Mouse (Mus musculus) erythroid progenitor cell, adult 5-6 weeks (primary cell): ENCODE results near the gene Aars2. TPM values are rescaled to one million over a fixed set of nuclear protein-coding genes. Genes with fewer than 3 reads are reported as not detected.
A peak's percentile ranks its signal among the peaks of the same experiment; 100 is the strongest.

Source experiments
- ATAC-seq: replicated peaks from 2 replicates; pipeline ENCODE4 v1.8.0; 2016; ENCODE audit warnings: moderate number of reproducible peaks, mild to moderate bottlenecking, moderate TSS enrichment, inconsistent platforms; ENCODE audit not compliant: poor library complexity, low FRiP score, severe bottlenecking
- total RNA-seq, 2 experiments: library from RNA; stranded (forward) in 1 of 2; stranded (reverse) in 1 of 2; fragments of 150-400 nt in 1 of 2; fragments of 186-747, 209-891 nt in 1 of 2; gene quantifications; 2 replicates each; pipeline versions ENCODE4 v1.2.3 to v1.2.4; 2015 to 2017; ENCODE audit warnings: low replicate concordance in 2 of 2

Gene Aars2
- total RNA-seq (2015; ENCODE audit: low replicate concordance) (0.42 and 1.1 TPM in 2 replicates), total RNA-seq (2017; ENCODE audit: low replicate concordance) (0.76 and 0.77 TPM in 2 replicates)

GRCm38 (mm10) chr17:45506700-45507189 lies at the start of gene Aars2:
Gene Aars2, plus strand, starts transcription at chr17:45506841.
- ATAC-seq: peak; percentile 89

GRCm38 (mm10) chr17:45457487-45457886 lies 49.2 kb upstream of the Aars2 start:
- peak; percentile 46; the same call in 1 of the 2 replicates for ATAC-seq

DNA sequence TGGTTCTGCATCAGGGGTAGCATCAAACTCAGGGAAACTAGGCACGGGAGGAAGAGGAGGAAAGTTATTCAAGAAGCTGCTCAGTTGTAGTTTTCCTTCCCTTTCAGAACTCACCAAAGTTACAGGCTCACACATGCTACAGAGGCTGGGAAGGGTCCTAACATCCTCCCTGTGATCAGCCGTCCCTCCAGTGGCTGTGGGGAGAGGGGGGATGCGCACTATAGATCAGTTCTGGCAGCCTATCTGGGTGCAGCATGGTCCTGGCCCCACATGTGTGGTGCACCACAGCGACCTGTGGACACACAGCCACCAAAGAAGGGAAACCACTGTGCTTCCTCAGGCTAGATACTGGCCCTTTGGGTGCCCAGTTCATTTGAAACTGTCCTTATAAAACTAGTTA lies 48.1 kb upstream of the Aars2 start:
- no peak for ATAC-seq

- ATAC-seq: no peak
Observed at GRCm38 (mm10) chr17:45459062-45459461, 47.6 kb upstream of the Aars2 start.

GRCm38 (mm10) chr17:45462506-45462905 lies 44.1 kb upstream of the Aars2 start:
- ATAC-seq: no peak

DNA sequence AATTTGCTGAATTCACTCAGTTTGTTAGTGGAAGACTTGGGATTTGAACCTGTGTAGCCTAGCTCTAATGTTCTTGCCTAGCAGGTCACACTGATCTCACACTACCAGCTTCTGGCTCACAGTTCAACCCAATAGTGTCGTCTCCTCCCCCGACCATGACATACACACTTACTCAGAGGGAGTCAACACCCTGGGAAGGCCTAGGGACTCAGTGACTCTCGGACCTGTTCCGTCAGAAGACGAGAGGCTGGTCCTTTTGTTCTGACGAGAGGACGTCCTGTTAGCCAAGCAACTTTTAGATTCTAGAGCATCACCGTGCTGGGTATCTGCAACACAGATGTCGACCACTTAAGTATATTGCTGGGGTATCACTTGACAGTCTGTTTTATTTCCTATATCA lies 42.4 kb upstream of the Aars2 start:
- no peak for ATAC-seq

GRCm38 (mm10) chr17:45466701-45467100 lies 39.9 kb upstream of the Aars2 start:
- ATAC-seq: no peak

- ATAC-seq: no peak
Observed at GRCm38 (mm10) chr17:45468302-45468701, 38.3 kb upstream of the Aars2 start.

- no peak for ATAC-seq
Observed at GRCm38 (mm10) chr17:45470726-45471125, 35.9 kb upstream of the Aars2 start.

GRCm38 (mm10) chr17:45473667-45474066 lies 33.0 kb upstream of the Aars2 start:
- ATAC-seq: no peak

GRCm38 (mm10) chr17:45474146-45474545 lies 32.5 kb upstream of the Aars2 start:
- ATAC-seq: no peak

- no peak for ATAC-seq
Observed at GRCm38 (mm10) chr17:45474669-45475465, 31.8 kb upstream of the Aars2 start, which contains the start of gene Spats1. Gene Spats1, minus strand, starts transcription at chr17:45475415.

- ATAC-seq: peak; percentile 64; the same call in 1 of the 2 replicates
Observed at GRCm38 (mm10) chr17:45478234-45478825, 28.3 kb upstream of the Aars2 start.

DNA sequence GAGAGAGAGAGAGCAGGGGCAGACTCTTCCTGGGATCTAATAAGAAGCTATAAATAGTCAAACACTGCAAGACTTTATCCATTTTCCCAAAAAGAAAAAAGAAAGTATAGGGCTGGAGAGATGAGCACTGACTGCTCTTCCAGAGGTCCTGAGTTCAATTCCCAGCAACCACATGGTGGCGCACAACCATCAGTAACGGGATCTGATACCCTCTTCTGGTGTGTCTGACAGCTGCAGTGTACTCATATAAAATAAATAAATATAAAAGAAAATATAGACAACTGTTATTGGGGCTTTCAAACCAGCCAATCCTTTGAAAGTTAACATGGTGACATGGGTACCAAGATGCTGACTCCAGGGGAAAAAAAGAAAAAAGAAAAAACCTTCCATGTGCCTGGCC lies 26.2 kb upstream of the Aars2 start:
- no peak for ATAC-seq

DNA sequence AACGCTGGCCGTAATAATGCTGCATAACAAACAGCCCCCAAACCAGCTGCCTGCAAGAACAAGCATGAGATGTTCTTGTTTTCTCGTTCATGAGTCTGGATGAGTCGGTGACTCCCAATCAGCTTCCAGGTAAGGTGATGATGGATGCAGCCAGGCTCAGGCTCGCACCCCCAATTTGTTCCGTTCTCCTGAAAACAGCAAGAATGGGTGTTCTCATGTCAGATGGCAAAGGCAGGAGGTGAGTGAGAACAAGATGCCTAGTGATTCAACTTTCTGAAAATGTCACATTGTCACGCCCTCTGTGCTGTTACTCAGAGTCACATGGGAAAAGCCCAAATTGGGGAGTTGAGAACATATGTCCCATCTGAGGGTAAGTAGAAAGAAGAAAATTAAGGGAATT lies 21.1 kb upstream of the Aars2 start:
- no peak for ATAC-seq

DNA sequence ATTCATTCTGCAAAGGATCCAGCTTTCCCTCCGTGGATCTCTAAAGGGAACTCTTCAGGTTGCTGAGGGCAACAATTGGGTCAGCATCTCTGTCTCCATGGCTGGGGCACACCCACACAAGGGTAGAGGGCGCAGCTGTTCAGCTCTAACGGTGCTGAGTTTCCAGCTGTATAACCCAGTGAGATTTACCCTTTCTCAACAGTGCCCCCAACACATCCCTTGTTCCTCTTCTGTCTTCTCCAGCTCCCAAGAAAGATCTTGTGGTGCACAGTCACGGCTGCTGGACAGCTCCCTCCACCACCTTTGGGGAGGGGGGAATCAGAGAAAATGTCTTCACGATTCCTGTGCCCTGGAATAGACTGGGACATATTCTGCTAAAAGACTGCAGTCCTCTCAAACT lies 19.4 kb upstream of the Aars2 start:
- no peak for ATAC-seq

DNA sequence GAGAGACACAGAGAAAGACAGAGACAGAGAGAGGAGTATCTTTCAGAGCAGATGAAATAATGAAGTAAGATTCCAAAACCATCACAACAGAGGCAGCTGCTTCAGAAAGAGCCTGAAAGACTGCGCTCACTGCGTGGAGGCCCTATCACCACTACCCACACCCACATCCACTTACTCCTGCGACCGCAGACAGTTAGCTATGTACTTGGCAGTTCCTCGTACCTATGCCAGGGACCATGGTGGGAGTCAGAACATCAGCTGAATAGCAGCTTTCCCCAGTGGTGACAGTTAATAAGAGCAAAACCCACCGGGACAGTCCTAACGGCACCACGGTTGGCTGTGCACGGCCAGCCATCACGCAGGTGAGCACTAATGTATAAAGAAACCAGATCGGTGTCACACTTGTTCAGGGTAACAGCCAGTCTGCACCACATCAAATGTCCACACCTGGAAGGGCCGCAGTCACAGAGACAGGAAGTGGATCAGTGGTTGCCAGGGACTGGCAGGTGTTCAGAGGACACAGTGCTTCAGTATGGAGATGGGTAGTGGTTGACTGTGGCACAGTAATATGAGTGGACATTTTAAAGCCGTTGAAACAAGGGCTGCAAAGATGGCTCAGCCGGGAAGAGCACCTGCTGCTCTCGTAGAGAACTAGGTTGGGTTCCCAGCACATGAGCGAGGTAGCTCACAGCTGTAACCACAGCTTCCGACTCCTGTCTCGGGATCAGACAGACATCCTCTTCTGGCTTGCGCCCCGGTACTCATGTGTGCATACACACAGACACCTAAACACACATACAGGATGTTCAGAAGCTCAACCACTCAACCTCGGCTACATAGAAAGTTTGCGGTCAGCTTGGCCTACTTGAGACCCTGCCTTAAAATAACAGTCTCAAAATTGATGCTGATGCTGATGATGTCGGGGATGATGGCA lies 18.1 kb upstream of the Aars2 start:
- ATAC-seq: no peak

DNA sequence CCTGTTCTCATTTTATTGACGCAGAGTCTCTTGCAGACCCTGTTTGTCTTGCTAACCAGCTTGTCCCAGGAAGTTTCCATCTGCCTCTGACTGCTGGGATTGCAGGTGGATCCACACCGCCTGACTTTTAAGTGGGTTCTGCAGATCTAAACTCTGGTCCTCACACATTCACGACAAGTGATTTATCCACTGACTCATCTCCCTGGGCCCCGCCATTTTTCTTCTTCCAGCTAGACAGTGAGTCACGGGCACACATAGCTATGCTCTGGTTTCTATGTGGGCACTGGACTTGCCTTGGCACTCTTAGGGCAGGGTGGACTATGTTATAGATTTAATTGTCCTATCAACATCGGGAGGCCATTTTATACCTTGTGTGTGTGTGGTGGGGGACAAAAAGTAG lies 16.9 kb upstream of the Aars2 start:
- no peak for ATAC-seq

DNA sequence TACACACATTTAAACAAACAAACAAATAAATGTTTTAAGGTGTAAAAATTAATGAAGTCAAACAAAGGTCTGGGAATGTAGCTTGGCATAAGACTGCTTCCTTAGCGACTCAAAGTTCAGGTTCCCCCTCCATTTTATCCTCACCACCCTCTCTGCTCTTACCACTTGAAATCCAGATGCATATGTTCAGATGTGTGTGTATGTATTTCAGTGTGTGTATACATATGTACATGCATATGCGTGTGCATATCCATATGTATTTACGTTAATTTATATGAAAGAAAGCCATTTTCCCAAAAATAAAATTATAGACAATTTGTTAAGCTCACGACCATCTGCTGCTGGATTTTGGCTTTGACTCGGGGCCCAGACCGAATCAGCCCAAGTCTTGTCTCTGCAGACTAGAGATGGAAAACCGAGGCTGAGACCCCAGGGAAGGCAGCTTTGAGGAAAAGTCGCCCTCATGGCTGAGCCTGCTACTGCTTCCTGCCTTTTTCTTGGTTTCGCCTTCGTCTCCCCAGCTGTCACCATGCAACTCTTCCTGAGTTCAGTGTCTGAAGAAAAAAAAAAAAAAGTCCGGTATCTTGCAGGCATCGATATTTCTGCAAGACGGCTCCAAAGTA lies 16.0 kb upstream of the Aars2 start:
- no peak for ATAC-seq

GRCm38 (mm10) chr17:45495398-45495797 lies 11.2 kb upstream of the Aars2 start:
- no peak for ATAC-seq
